Comparison of ENCODE assay signal across 8 mouse cellular contexts in the genomic region with DNA sequence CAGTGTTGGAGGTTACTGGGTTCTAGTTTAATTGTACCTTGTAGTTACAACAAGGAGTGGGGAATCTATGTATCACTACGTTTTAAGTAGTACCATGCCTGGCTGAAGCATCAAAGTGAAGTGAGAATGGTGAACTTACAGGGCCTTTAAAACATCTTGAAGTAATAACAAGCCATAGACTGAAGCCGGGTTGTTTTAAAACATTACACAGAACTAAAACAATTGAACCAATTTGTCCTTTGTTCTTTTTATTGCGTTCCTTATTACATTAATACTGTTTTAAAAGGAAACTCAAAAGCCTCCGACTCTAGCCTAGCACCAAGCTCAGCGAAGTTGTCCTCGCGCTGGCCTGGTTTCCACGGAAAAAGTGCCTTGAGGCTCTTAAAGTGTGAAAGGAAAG. TPM values are rescaled to one million over a fixed set of nuclear protein-coding genes. Genes with fewer than 3 reads are reported as not detected.
DNase-seq lines count a peak whose midpoint lies in the region; ATAC-seq and TF ChIP-seq lines count a peak whose summit lies in the region.

No protein-coding gene starts in this region.

- H3K27ac ChIP-seq in gastrocnemius, adult 2 months = peak overlapping the region; percentile 100
- no peak overlapping the region for H3K27ac ChIP-seq in testis, adult 2 months (ENCODE audit: control insufficient read depth, insufficient read depth, low read depth, low read length)
- H3K27ac ChIP-seq in liver, embryonic 11.5 days (ENCODE audit: low read depth, low read length) = peak overlapping the region; percentile 98
- H3K27ac ChIP-seq in stomach, postnatal 0 days (replicated peaks) = peak overlapping the region; percentile 99

- peaks cover 6% of the 10 kb centered on the region for H3K4me1 ChIP-seq in testis, adult 2 months (ENCODE audit: control insufficient read depth, insufficient read depth, low read length)
- H3K4me1 ChIP-seq in liver, embryonic 11.5 days (replicated peaks; ENCODE audit: control insufficient read depth, insufficient read depth, low read length) = peaks cover 29% of the 10 kb centered on the region
- 0 out of 2 replicates have a peak, but pooled peaks cover 3% of the 10 kb centered on the region for H3K4me1 ChIP-seq in stomach, postnatal 0 days (replicated peaks; ENCODE audit: control insufficient read depth, insufficient read depth)

- no peak for ATAC-seq in liver, embryonic 11.5 days (replicated peaks; ENCODE audit: low FRiP score)
- no peak for ATAC-seq in stomach, postnatal 0 days (ENCODE audit: low FRiP score, low TSS enrichment)

- H3K4me3 ChIP-seq in gastrocnemius, adult 2 months = peak overlapping the region; percentile 99
- peak overlapping the region; percentile 45 for H3K4me3 ChIP-seq in testis, adult 2 months (ENCODE audit: control insufficient read depth, low read depth, low read length)
- H3K4me3 ChIP-seq in liver, embryonic 11.5 days (ENCODE audit: low read depth, low read length) = peak overlapping the region; percentile 94
- peak overlapping the region; percentile 98 for H3K4me3 ChIP-seq in stomach, postnatal 0 days (ENCODE audit: low read depth, low read length)

- peak overlapping the region; percentile 73 for H3K4me2 ChIP-seq in liver, embryonic 11.5 days
- H3K4me2 ChIP-seq in stomach, postnatal 0 days (replicated peaks; ENCODE audit: low read depth) = peak overlapping the region; percentile 71

- no peaks in the 10 kb centered on the region for H3K36me3 ChIP-seq in testis, adult 2 months (ENCODE audit: control insufficient read depth, insufficient read depth, low read length)
- no peaks in the 10 kb centered on the region for H3K36me3 ChIP-seq in liver, embryonic 11.5 days (ENCODE audit: control insufficient read depth, insufficient read depth, low read length)
- no peaks in the 10 kb centered on the region for H3K36me3 ChIP-seq in stomach, postnatal 0 days (ENCODE audit: control insufficient read depth, insufficient read depth, low read length)

- no peak for TF ChIP-seq EP300 in stomach, postnatal 0 days (optimal IDR thresholded peaks at IDR 0.05)

- H3K9ac ChIP-seq in liver, embryonic 11.5 days (ENCODE audit: low read depth, low read length) = peak overlapping the region; percentile 98
- peak overlapping the region; percentile 98 for H3K9ac ChIP-seq in stomach, postnatal 0 days (ENCODE audit: low read length)

- H3K9me3 ChIP-seq in liver, embryonic 11.5 days (ENCODE audit: control insufficient read depth, low read length) = peaks cover 3% of the 10 kb centered on the region; the same call in 1 of the 2 replicates
- H3K9me3 ChIP-seq in stomach, postnatal 0 days (ENCODE audit: control insufficient read depth, low read length) = no peaks in the 10 kb centered on the region

- no peak for TF ChIP-seq POLR2A in testis, adult 2 months (IDR thresholded peaks at IDR 0.05; ENCODE audit: control insufficient read depth, low read depth, low read length)

- no peaks in the 10 kb centered on the region; the same call in 1 of the 2 replicates for H3K27me3 ChIP-seq in testis, adult 2 months (ENCODE audit: control insufficient read depth, insufficient read depth, low read length)
- H3K27me3 ChIP-seq in liver, embryonic 11.5 days (replicated peaks; ENCODE audit: control insufficient read depth, insufficient read depth, low read length) = no peaks in the 10 kb centered on the region
- no peaks in the 10 kb centered on the region for H3K27me3 ChIP-seq in stomach, postnatal 0 days (ENCODE audit: control insufficient read depth, insufficient read depth, low read length)

- no peak for TF ChIP-seq CTCF in gastrocnemius, adult 2 months (IDR thresholded peaks at IDR 0.05)
- no peak for TF ChIP-seq CTCF in testis, adult 2 months (IDR thresholded peaks at IDR 0.05; ENCODE audit: control insufficient read depth, insufficient read depth, insufficient replicate concordance, low read depth, low read length)
- no peak for TF ChIP-seq CTCF in stomach, postnatal 0 days (IDR thresholded peaks at IDR 0.05; ENCODE audit: low read depth)

- WGBS in liver, embryonic 11.5 days = 13% methylated on average over 8 of the region's 8 CpGs
- WGBS in stomach, postnatal 0 days = 24% methylated on average over 8 of the region's 8 CpGs

- no peak for DNase-seq in gastrocnemius, adult 2 months
- DNase-seq in gastrocnemius, adult 8-10 months (ENCODE audit: low spot score in 2 of 2) = no peak
- no peak for DNase-seq in testis, postnatal 10 days (ENCODE audit: low spot score)
- DNase-seq in liver, embryonic 11.5 days (ENCODE audit: low spot score) = no peak
- no peak for DNase-seq in stomach, postnatal 0 days (ENCODE audit: low spot score)
- DNase-seq in layer of hippocampus, postnatal 14 days (ENCODE audit: low spot score in 2 of 2) = no peak
- no peak for DNase-seq in yolk sac, embryonic 10.5 days (ENCODE audit: low spot score)

- intact Hi-C loops in gastrocnemius, adult 2 months (cut with DNase I) = loop anchor here (5.0 kb wide), 2 partner anchors 100 to 205 kb away; no protein-coding TSS in a partner anchor

RNA-seq across cellular contexts. Expression of gene Klf3, which starts 1.0 kb away (rescaled TPM):
- total RNA-seq in gastrocnemius, adult 2 months (2021) = 10 to 100 TPM; 18.2 to 20.4 TPM
- total RNA-seq in gastrocnemius, adult 8-10 months (2022) = 10 to 100 TPM in 2 of 4 experiments, 1 to 10 TPM in 2; 6.7 to 16.3 (median 10.1) TPM
- 4.9 and 5.8 TPM in 2 replicates for polyA plus RNA-seq in testis, adult 2 months (2012; rRNA removed)
- polyA plus RNA-seq in liver, embryonic 11.5 days (2014; fragmentation: Nextera tagmentation; extraction: Ambion mirVana) = 66.9 and 68.7 TPM in 2 replicates
- polyA plus RNA-seq in stomach, postnatal 0 days (2015; fragmentation: Nextera tagmentation; extraction: Ambion mirVana) = 97.5 and 101 TPM in 2 replicates
- 10 to 100 TPM; 46.4 TPM for total RNA-seq in layer of hippocampus, postnatal 14 days (2021)

Comparison
In these comparisons a context has a peak if more than half of its experiments do, and no peak if none do; other contexts are left out.
1. H3K4me3 ChIP-seq: peak in every context shown above with its lines; median percentile 99 in gastrocnemius, adult 2 months; 98 in stomach, postnatal 0 days; 94 in liver, embryonic 11.5 days; 45 in testis, adult 2 months.